Mouse (Mus musculus): ENCODE data around the gene Olfr1263. TPM values are rescaled to one million over a fixed set of nuclear protein-coding genes. Genes with fewer than 3 reads are reported as not detected.

The Olfr1263 gene
- not detected for total RNA-seq (2021)
- long read RNA-seq, experiment 1: 0 reads
- long read RNA-seq, experiment 2: 0 reads

GRCm38 (mm10) chr2:90011831-90012230 lies at the start of gene Olfr1263:
Olfr1263 (plus strand) TSS chr2:90012131.
- DNase-seq (ENCODE audit: low spot score in 2 of 2): no peak

- peak in 1 of 2 experiments; percentile 15 for DNase-seq (ENCODE audit: low spot score in 2 of 2)
These were observed 37.7 kb upstream of the Olfr1263 start, which contains the start of gene Olfr1260 for GRCm38 (mm10) chr2:89974184-89974583. Olfr1260 (plus strand) TSS chr2:89974340.

- no peak for DNase-seq (ENCODE audit: low spot score in 2 of 2)
These were observed 34.2 kb upstream of the Olfr1263 start for GRCm38 (mm10) chr2:89977709-89978108.

GRCm38 (mm10) chr2:89990921-89991320 lies 21.0 kb upstream of the Olfr1263 start, which contains the start of gene Olfr1261:
Olfr1261 (plus strand) TSS chr2:89991221.
- no peak for DNase-seq (ENCODE audit: low spot score in 2 of 2)

GRCm38 (mm10) chr2:89999845-90000244 lies 12.1 kb upstream of the Olfr1263 start, which contains the start of gene Olfr1262:
Olfr1262 (plus strand) TSS chr2:90000145.
- DNase-seq (ENCODE audit: low spot score in 2 of 2): no peak

GRCm38 (mm10) chr2:90025477-90025876 lies 13.5 kb downstream of the Olfr1263 start, which contains the start of gene Olfr1264:
Olfr1264 (minus strand) TSS chr2:90025577.
- no peak for DNase-seq (ENCODE audit: low spot score in 2 of 2)

GRCm38 (mm10) chr2:90035037-90035436 lies 23.1 kb downstream of the Olfr1263 start, which contains the start of gene Olfr1265:
Olfr1265 (plus strand) TSS chr2:90035337.
- DNase-seq (ENCODE audit: low spot score in 2 of 2): no peak

GRCm38 (mm10) chr2:90063494-90063893 lies 51.6 kb downstream of the Olfr1263 start, which contains the start of gene Olfr140:
Olfr140 (minus strand) TSS chr2:90063594.
- DNase-seq (ENCODE audit: low spot score in 2 of 2): no peak

Other genes with a start within 250 kb of the Olfr1263 start
- gene Olfr1254, start 218.5 kb upstream of the Olfr1263 start, total RNA-seq (2021): not detected
- gene Olfr1255, start 200.1 kb upstream of the Olfr1263 start, total RNA-seq (2021): not detected
- not detected for gene Olfr1256, start 170.6 kb upstream of the Olfr1263 start, total RNA-seq (2021)
- not detected for gene Olfr48, start 163.9 kb upstream of the Olfr1263 start, total RNA-seq (2021)
- gene Olfr1257, start 133.7 kb upstream of the Olfr1263 start, total RNA-seq (2021): not detected
- gene Olfr1258, start 84.8 kb upstream of the Olfr1263 start, total RNA-seq (2021): not detected
- gene Olfr1259, start 63.5 kb upstream of the Olfr1263 start, total RNA-seq (2021): not detected
- not detected for gene Olfr1260, start 37.8 kb upstream of the Olfr1263 start, total RNA-seq (2021)
- not detected for gene Olfr1261, start 20.9 kb upstream of the Olfr1263 start, total RNA-seq (2021)
- not detected for gene Olfr1262, start 12.0 kb upstream of the Olfr1263 start, total RNA-seq (2021)
- not detected for gene Olfr1264, start 13.4 kb downstream of the Olfr1263 start, total RNA-seq (2021)
- not detected for gene Olfr1265, start 23.2 kb downstream of the Olfr1263 start, total RNA-seq (2021)
- gene Olfr140, start 51.5 kb downstream of the Olfr1263 start, total RNA-seq (2021): not detected
- gene Olfr1269, start 109.3 kb downstream of the Olfr1263 start, total RNA-seq (2021): not detected
- gene Olfr32, start 130.2 kb downstream of the Olfr1263 start, total RNA-seq (2021): not detected
- not detected for gene Olfr1270, start 141.0 kb downstream of the Olfr1263 start, total RNA-seq (2021)
- under 1 TPM in 1 of 2 experiments, not detected in 1; 0.19 TPM for gene Olfr1506, start 212.4 kb downstream of the Olfr1263 start, total RNA-seq (2021)
- not detected for gene Olfr142, start 245.5 kb downstream of the Olfr1263 start, total RNA-seq (2021)

Measured in layer of hippocampus, postnatal 14 days (tissue).